Mouse (Mus musculus) leukemia stem cell, adult 10-12 weeks (primary cell): Measurements from ENCODE around the gene Zfp946. TPM values are rescaled to one million over a fixed set of nuclear protein-coding genes. Genes with fewer than 3 reads are reported as not detected.

Source experiments
- polyA plus RNA-seq: library from polyadenylated mRNA; stranded (reverse); fragments of >175 nt; gene quantifications from 2 replicates; pipeline ENCODE4 v1.2.3, GENCODE M21; 2012; ENCODE audit warnings: low replicate concordance

The Zfp946 gene
- polyA plus RNA-seq = 8.8 and 15.0 TPM in 2 replicates

DNA sequence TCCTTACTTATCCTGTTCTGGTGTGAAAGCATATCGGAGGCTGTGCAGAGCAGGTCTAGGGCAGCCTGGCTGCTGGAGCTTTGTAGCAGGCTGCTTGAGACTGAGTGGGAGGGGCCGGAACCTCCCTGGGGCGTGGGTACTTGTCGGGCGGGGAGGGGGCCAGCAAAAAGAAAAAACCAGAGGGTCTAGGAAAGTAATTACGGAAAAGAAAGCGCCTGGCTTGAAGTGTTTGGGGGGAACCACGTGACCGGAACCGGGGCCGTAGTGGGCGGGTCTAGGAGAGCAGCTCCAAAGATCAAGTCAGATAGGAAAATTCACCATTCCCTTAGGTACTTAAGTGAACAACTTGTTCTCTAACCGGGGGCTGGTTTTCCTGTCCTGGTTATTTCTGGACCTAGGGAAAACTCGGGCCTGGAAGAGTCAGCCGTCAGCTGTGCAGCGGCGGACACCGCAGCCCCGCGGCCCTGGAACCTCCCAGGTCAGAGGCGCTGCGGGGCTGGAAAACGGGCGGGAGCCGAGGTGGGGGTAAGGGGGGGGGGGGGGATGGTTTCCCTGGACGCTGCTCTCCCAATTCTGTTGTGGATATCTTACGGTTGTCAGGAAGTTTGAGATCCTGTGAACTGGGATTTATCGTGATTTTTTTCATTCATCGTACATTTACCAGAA is at the start of gene Zfp946:
Zfp946 (plus strand) TSS at position 271 of the 666 bp plus-strand sequence.

Other genes with a start within 250 kb of the Zfp946 start
- gene Zfp994, start 198.6 kb upstream of the Zfp946 start, polyA plus RNA-seq = 0.18 TPM in 1 of 2 replicates, not detected in the other
- 0.36 TPM in 1 of 2 replicates, not detected in the other for gene CT030661.1, start 109.4 kb upstream of the Zfp946 start, polyA plus RNA-seq
- 0.14 and 1.1 TPM in 2 replicates for gene Zfp944, start 62.8 kb upstream of the Zfp946 start, polyA plus RNA-seq
- 0.11 TPM in 1 of 2 replicates, not detected in the other for gene Zfp758, start 62.8 kb upstream of the Zfp946 start, polyA plus RNA-seq
- not detected in 2 replicates for gene Vmn2r111, start 149.3 kb downstream of the Zfp946 start, polyA plus RNA-seq
- gene Vmn2r112, start 176.7 kb downstream of the Zfp946 start, polyA plus RNA-seq = 0.03 TPM in 1 of 2 replicates, not detected in the other